Mouse (Mus musculus) megakaryocyte, embryonic 14.5 days (primary cell): Measurements from ENCODE around the gene BC035947.

Experiments used
- FLI1 ChIP-seq: IDR thresholded peaks from 2 replicates; pipeline ENCODE4 v1.6.1; 2012; ENCODE audit warnings: low read length, inconsistent platforms, mixed read lengths
- GATA1 ChIP-seq: IDR thresholded peaks from 3 replicates; pipeline ENCODE4 v1.6.1; 2012; ENCODE audit warnings: mixed read lengths, low read length, inconsistent platforms, borderline replicate concordance

DNA sequence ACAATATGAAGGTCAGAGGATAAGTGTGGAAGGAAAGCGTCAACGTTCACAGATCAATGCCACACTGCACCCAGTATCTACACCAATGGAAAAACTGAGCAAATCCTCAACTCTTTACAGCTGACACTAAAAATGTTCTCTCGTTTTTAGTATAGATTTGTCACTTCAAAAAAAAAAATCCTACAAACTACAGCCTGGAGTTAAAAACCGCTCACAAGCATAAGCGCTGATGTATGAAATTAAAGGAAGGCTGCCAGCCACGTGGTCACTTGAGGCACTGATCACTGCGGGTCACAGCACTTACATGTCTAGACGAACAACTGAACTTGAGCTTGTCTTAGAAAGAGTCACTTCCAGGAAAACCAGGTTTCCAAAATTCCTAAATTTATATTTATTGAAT is 58.1 kb downstream of the BC035947 start:
- TF ChIP-seq GATA1 (no peak), FLI1 (no peak)
